Mouse (Mus musculus) heart, adult 9 months (tissue): ENCODE measurements around the gene Soga3.
A peak's percentile ranks its signal among the peaks of the same experiment; 100 is the strongest.

Experiments
- DNase-seq, 2 experiments: peaks; one replicate each; pipeline ENCODE4 v3.0.0; 2022; ENCODE audit warnings: low spot score in 2 of 2

The Soga3 gene

GRCm38 (mm10) chr10:29143566-29144335, at the start of gene Soga3:
TSS of gene Soga3 (plus strand) at chr10:29143839.
- DNase-seq = no peak

- DNase-seq = no peak
Measured at GRCm38 (mm10) chr10:29106962-29107361, 36.7 kb upstream of the Soga3 start.

- DNase-seq = no peak
Measured at GRCm38 (mm10) chr10:29142556-29143105, 1.0 kb upstream of the Soga3 start.

GRCm38 (mm10) chr10:29144612-29145405, 1.2 kb downstream of the Soga3 start:
- DNase-seq = no peak

- no peak for DNase-seq
Measured at GRCm38 (mm10) chr10:29146198-29146857, 2.7 kb downstream of the Soga3 start.

GRCm38 (mm10) chr10:29146858-29147640, 3.4 kb downstream of the Soga3 start:
- peak; percentile 3 to 29 for DNase-seq

GRCm38 (mm10) chr10:29147641-29147990, 4.0 kb downstream of the Soga3 start:
- DNase-seq = no peak

GRCm38 (mm10) chr10:29148076-29148475, 4.4 kb downstream of the Soga3 start:
- DNase-seq = no peak

GRCm38 (mm10) chr10:29155304-29155703, 11.7 kb downstream of the Soga3 start:
- DNase-seq = no peak

- no peak for DNase-seq
Measured at GRCm38 (mm10) chr10:29161664-29162063, 18.0 kb downstream of the Soga3 start.

GRCm38 (mm10) chr10:29173778-29174177, 30.1 kb downstream of the Soga3 start:
- no peak for DNase-seq

GRCm38 (mm10) chr10:29175656-29176055, 32.0 kb downstream of the Soga3 start:
- no peak for DNase-seq

GRCm38 (mm10) chr10:29176881-29177280, 33.2 kb downstream of the Soga3 start:
- no peak for DNase-seq

- no peak for DNase-seq
Measured at GRCm38 (mm10) chr10:29178003-29178402, 34.4 kb downstream of the Soga3 start.

GRCm38 (mm10) chr10:29180210-29180609, 36.6 kb downstream of the Soga3 start:
- no peak for DNase-seq

- no peak for DNase-seq
Measured at GRCm38 (mm10) chr10:29181046-29181445, 37.4 kb downstream of the Soga3 start.

- no peak for DNase-seq
Measured at GRCm38 (mm10) chr10:29193769-29194168, 50.1 kb downstream of the Soga3 start.

- no peak for DNase-seq
Measured at GRCm38 (mm10) chr10:29196811-29197210, 53.2 kb downstream of the Soga3 start.

- no peak for DNase-seq
Measured at GRCm38 (mm10) chr10:29198642-29199041, 55.0 kb downstream of the Soga3 start, which contains the start of gene Gm49353. TSS of gene Gm49353 (plus strand) at chr10:29198954.

GRCm38 (mm10) chr10:29199835-29200234, 56.2 kb downstream of the Soga3 start:
- no peak for DNase-seq

- no peak for DNase-seq
Measured at GRCm38 (mm10) chr10:29200609-29201008, 57.0 kb downstream of the Soga3 start.
